9 mouse cellular contexts compared by ENCODE assay signal in the genomic region with DNA sequence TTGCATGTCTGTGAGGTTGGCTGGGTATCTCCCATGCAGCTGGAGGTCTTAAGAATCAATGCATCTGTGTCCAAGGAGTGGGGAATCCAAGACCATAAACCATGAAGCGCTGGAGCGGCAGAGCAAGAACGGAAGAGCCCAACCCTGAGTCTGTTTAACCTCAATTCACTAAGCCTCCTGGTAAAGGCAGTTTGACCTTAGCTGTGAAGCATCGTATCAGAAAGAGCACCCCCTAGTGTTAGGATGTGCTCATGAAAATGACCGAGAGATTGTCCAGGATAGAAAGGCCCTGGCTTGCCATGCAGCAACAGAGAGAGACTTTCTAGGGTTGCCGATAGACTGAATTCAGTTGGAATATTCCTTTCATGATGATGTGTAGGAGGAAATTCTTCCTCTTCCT.
A peak's percentile ranks its signal among the peaks of the same experiment; 100 is the strongest.
DNase-seq lines count a peak whose midpoint lies in the region; ATAC-seq and TF ChIP-seq lines count a peak whose summit lies in the region.
"Had no signal": no experiment of that assay in that cellular context is flagged by ENCODE, and none has a peak within 500 bp of the region (broad histone marks: within the 10 kb centered on the region; RNA-seq: fewer than 3 reads in every experiment).

No protein-coding gene starts in this region.

- H3K4me3 ChIP-seq in spleen, adult 2 months (ENCODE audit: extremely low read depth, insufficient read depth, insufficient read length) = no peak overlapping the region
- no peak overlapping the region for H3K4me3 ChIP-seq in kidney, embryonic 14.5 days (ENCODE audit: low read length)
- H3K4me3 ChIP-seq: hindbrain, embryonic 15.5 days had no signal

- no peak overlapping the region for H3K9ac ChIP-seq in kidney, embryonic 14.5 days (ENCODE audit: low read depth, low read length)
- H3K9ac ChIP-seq: hindbrain, embryonic 15.5 days had no signal

- peaks cover 5% of the 10 kb centered on the region; the same call in 1 of the 2 replicates for H3K4me1 ChIP-seq in spleen, adult 2 months (ENCODE audit: control insufficient read depth, insufficient read depth, insufficient read length)
- peaks cover 18% of the 10 kb centered on the region for H3K4me1 ChIP-seq in kidney, embryonic 14.5 days (ENCODE audit: control insufficient read depth, insufficient read depth, low read length)

- WGBS in spleen, adult 2 months = 13% methylated on average over 6 of the region's 6 CpGs
- WGBS in kidney, embryonic 14.5 days = 18% methylated on average over 6 of the region's 6 CpGs

- no peak overlapping the region for H3K27ac ChIP-seq in spleen, adult 2 months (ENCODE audit: insufficient read depth, low read length)
- no peak overlapping the region for H3K27ac ChIP-seq in kidney, embryonic 14.5 days (ENCODE audit: low read depth, low read length)
- H3K27ac ChIP-seq: hindbrain, embryonic 15.5 days had no signal

- H3K9me3 ChIP-seq in kidney, embryonic 14.5 days (ENCODE audit: control insufficient read depth, low read length) = no peaks in the 10 kb centered on the region; the same call in 1 of the 2 replicates
- H3K9me3 ChIP-seq: hindbrain, embryonic 15.5 days had no signal

- H3K36me3 ChIP-seq in spleen, adult 2 months (ENCODE audit: control insufficient read depth, insufficient read depth, low read length) = no peaks in the 10 kb centered on the region
- no peaks in the 10 kb centered on the region for H3K36me3 ChIP-seq in kidney, embryonic 14.5 days (ENCODE audit: control insufficient read depth, insufficient read depth, low read length)
- H3K36me3 ChIP-seq: hindbrain, embryonic 15.5 days had no signal

- peak; percentile 46; the same call in 1 of the 2 replicates for TF ChIP-seq CTCF in spleen, adult 2 months (IDR thresholded peaks at IDR 0.05; ENCODE audit: extremely low read depth, insufficient read depth, insufficient read length, insufficient replicate concordance)

- no peaks in the 10 kb centered on the region for H3K27me3 ChIP-seq in spleen, adult 2 months (ENCODE audit: control insufficient read depth, insufficient read depth, low read length)
- H3K27me3 ChIP-seq in kidney, embryonic 14.5 days (ENCODE audit: control insufficient read depth, insufficient read depth, low read length) = no peaks in the 10 kb centered on the region
- H3K27me3 ChIP-seq: hindbrain, embryonic 15.5 days had no signal

- no peak for TF ChIP-seq POLR2A in spleen, adult 2 months (IDR thresholded peaks at IDR 0.05; ENCODE audit: low read depth, low read length)

- H3K4me2 ChIP-seq in kidney, embryonic 14.5 days (replicated peaks; ENCODE audit: low read depth, low read length) = no peak overlapping the region
- H3K4me2 ChIP-seq: hindbrain, embryonic 15.5 days had no signal

- peak; percentile 54 for DNase-seq in cerebellum, adult 9-10 months
- DNase-seq in cerebellum, adult 11 months = no peak
- peak; percentile 27 to 36 for DNase-seq in spleen, adult 2 months (ENCODE audit: low read depth in 1 of 2, low spot score in 2 of 2)
- no peak for DNase-seq in spleen, adult 12 weeks (ENCODE audit: low spot score)
- DNase-seq in embryo, embryonic 10.5 days (ENCODE audit: low spot score) = peak; percentile 89
- peak; percentile 81 for DNase-seq in lung, postnatal 36 days
- no peak for DNase-seq in MN1 (ENCODE audit: low spot score)

- 0 out of 2 replicates have a peak, but pooled peaks have one; percentile 34 for ATAC-seq in kidney, embryonic 14.5 days (ENCODE audit: low FRiP score, low TSS enrichment)

Comparison
In these comparisons a context has a peak if more than half of its experiments do, and no peak if none do; other contexts are left out.
1. DNase-seq: peak in cerebellum, adult 9-10 months (single experiment), spleen, adult 2 months (2 of 2), embryo, embryonic 10.5 days (single experiment) and lung, postnatal 36 days (single experiment); none in cerebellum, adult 11 months (single experiment), spleen, adult 12 weeks (single experiment) and MN1 (single experiment).